Mouse (Mus musculus): ENCODE data around the gene Gphn. TPM values are rescaled to one million over a fixed set of nuclear protein-coding genes. Genes with fewer than 3 reads are reported as not detected.

Gphn gene
- 61.2 and 67.6 TPM in 2 replicates for polyA plus RNA-seq (2015; fragmentation: Nextera tagmentation; extraction: Ambion mirVana)

GRCm38 (mm10) chr12:78225707-78226518 is at the start of gene Gphn:
Gene Gphn, plus strand, starts transcription at chr12:78226379.

GRCm38 (mm10) chr12:78193942-78194341 is 32.2 kb upstream of the Gphn start, which contains the start of gene Gm6657:
Gene Gm6657, plus strand, starts transcription at chr12:78194242.

GRCm38 (mm10) chr12:78691325-78691724 is 465.1 kb downstream of the Gphn start, which contains the start of gene Fam71d:
Gene Fam71d, plus strand, starts transcription at chr12:78691535.

Other genes with a start within 250 kb of the Gphn start
- gene Gm6657, start 32.1 kb upstream of the Gphn start, polyA plus RNA-seq (2015; fragmentation: Nextera tagmentation; extraction: Ambion mirVana): not detected in 2 replicates

All from neural tube, postnatal 0 days (tissue).